Mouse (Mus musculus): ENCODE measurements around the gene C530025M09Rik. TPM values are rescaled to one million over a fixed set of nuclear protein-coding genes. Genes with fewer than 3 reads are reported as not detected.

Gene C530025M09Rik
- total RNA-seq, 2 experiments from 2014 or later, result not detected

DNA sequence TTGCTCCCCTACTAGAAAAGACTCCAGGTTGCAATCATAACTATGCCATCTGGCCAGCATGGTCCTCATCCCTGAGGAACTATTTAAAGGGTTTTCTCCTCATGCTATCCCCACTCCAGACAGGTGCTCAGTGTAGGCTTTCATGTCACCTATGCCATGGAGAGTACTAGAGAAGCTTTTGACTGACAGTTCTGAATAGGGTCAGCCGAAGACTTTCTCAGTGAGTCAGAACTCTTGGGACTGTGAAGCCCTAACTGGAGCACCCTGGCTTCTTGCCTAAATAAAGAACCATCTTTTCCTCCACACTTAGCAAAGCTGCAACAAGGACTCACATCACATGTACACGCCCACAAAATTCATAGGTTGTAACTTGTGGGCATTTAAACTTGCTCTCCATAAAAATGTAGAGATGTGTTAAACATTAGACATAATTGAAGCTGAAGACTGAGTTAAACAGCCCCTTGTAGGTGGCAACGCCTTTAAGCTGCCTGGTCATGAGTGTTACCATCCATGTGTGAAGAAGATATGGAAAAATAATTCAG is 26.3 kb downstream of the C530025M09Rik start:
- DNase-seq (ENCODE audit: low spot score in 2 of 2), result no peak

DNA sequence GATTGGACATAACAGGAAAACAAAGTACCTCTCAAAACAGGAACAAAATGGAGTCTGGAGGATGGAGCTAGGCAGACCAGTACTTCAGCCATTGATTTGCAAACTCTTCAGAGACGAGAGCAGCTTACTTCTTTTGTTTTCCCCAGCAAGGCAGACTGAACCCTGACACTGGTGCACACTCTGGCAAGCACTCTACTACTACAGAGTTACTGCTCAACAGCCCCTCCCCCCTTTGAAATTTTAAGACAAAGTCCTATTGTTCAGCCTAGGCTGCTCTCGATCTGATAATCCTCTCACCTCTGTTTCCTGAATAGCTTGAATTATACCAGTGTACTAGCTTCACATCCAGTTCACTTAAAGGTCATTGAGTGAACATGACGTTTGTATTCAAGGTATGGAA is 32.4 kb downstream of the C530025M09Rik start:
- DNase-seq (ENCODE audit: low spot score in 2 of 2), result no peak

Other genes with a start within 250 kb of the C530025M09Rik start
- gene Syndig1, start 2.0 kb downstream of the C530025M09Rik start, total RNA-seq (2021), result 1 to 10 TPM; 2.9 to 3.5 TPM

Measured in adrenal gland, postnatal 4 days (tissue).